Mouse (Mus musculus): ENCODE data around the gene Ccsap. TPM values are rescaled to one million over a fixed set of nuclear protein-coding genes. Genes with fewer than 3 reads are reported as not detected.
"Not testable (repeated sequence)": the region's sequence is repeated elsewhere in the genome, so short reads cannot be mapped to it uniquely, and the experiment has no call there.

Gene Ccsap
- polyA plus RNA-seq, 1 experiment: 0.99 TPM

DNA sequence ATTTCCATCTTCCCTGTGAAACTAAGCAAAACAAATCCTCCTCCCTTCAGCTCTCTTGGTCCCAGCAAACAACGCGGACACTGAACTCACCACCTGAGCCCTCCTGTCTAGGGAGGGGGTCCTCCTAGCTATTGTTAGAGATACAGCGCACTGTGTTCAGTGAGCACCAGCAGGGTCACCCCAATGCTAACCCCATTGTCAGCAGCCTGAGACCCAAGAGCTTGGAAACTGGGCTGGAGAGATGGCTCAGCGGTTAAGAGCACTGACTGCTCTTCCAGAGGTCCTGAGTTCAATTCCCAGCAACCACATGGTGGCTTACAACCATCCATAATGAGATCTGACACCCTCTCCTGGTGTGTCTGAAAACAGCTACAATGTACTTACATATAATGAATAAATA, 50.7 kb downstream of the Ccsap start:
- 92% methylated on average over 4 of the region's 4 CpGs for WGBS
- not testable (repeated sequence) for DNase-seq (ENCODE audit: low read depth, low spot score)

DNA sequence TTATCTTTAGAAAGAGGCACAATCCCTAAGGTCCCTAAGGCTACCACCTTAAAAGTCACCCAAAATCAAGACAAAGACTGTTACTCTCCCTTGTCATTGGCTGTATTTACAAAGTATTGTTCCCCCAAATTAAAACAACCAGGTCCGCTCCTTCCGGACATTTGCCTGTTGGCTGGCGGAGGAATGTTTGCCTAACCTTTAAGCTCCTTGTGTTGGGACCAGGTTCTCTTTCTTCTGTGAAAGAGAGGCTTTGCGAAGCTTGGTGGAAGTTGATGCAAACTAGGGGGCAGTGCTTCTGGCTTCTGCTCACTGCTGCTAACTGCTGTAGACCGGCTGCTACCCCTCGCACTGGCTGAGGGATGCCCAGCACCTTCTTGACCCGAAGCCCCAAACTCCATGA, 51.3 kb downstream of the Ccsap start:
- whole genome bisulfite sequencing: 80% methylated on average over 7 of the region's 7 CpGs
- no peak for DNase-seq (ENCODE audit: low read depth, low spot score)

DNA sequence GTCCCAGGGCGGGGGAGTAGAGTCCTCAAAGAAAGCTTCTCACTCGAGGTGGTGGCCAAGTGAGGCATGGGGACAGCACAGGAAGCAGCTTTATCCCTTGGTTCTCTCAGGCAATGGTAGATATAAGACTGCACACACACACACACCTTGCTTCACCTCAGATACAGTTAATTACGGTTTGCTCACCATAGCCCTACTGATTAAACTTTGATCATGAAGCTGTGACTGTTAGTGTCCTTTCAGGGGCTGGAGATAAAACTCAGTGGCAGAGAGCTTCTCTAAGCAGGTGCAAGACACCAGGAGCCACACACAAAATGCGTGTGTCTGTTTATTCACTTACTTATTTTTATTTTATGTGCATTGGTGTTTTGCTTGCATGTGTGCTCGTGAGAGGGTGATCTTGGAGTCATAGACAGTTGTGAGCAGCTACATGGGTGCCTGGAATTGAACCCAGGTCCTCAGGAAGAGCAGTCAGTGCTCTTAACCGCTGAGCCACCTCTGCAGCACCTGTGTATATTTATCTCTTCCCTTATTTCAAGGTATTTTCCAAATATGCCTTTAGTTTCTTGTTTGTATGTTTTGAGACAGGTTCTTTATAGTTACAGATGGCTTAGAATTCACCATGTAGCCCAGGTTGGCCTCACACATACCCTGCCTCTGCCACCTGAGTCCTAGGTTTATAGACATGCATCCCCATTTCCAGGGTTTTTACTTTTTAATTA, 52.0 kb downstream of the Ccsap start:
- no peak for DNase-seq (ENCODE audit: low read depth, low spot score)
- 48% methylated on average over 6 of the region's 6 CpGs for WGBS

DNA sequence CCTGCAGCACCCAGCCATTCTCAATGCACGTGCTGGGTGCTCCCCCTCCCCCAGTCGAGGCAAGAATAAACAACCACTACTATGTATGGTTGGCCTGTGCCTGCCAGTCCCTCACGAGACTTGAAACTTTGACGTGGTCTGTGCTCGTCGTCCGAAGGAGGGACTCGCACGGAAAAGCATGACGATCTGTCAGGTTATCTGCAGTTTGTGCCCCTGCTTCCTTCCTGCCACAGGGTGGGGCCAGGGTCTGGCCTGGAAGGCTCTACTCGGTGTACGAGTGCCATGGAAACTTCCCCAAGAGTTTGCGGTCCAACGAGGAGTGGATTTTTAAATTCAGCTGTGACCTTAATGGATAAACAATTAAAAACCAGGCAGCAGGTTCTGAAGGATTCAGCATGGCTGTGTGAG, 53.0 kb downstream of the Ccsap start:
- 1% methylated on average over 14 of the region's 14 CpGs for WGBS
- no peak for DNase-seq (ENCODE audit: low read depth, low spot score)

DNA sequence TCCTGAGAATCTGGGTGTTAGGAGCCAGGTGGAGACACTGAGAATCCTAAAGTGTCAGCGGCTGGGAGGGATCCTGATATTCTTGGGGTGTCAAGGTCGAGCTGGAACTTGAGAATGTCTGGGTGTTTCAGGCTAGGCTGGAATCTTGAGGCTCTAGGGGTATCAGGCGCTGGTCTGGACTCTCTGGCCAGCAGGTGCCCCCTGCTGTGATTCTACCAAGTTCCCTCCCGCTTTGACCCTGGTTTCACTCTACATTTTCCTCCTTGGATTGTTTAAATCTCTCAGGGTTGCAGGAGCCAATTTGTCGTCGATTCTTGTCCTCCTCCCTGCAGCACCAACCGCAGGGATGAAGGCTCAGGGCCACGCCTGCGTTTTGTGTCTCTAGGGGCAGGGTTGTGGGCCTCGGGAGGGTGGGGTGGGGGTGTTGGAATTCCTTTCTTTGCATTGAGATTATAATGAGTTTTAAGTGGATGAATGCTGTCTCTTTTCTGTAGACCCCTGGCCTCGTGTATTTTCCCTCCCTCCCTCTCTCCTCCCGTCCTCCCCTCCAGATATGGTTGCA, 53.6 kb downstream of the Ccsap start:
- WGBS: 2% methylated on average over 12 of the region's 12 CpGs
- DNase-seq (ENCODE audit: low read depth, low spot score): no peak

DNA sequence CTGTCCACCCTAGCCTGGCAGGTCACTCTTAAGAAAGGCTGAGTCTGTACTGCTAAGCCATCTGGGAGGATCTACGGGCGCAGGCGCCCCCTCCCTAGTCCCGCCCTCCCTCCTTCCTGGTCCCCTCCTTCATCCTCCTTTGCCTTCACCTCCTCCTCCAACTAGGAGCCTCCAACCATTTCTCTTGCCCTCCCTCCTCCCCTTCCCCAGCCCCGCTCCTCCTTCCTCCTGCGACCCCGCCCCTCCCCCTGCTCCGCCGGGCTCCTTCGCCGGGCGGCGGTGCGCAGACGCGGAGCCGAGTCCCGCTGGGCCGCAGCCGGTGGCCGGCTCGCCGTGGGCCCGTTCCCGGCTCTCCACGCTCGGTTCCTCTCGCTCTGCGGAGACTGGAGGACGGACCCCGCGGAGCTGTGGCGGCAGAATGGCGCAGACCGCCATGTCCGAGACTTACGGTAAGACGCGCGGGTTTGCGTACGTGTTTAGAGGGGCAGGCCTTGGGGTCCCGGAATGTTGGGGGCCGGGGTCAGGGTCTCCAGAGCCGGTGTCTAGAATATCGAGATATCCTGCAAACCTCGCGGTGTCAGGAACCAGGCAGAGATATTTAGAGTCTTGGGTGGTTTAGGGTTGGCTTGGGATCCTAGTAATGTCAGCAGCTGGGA, 54.2 kb downstream of the Ccsap start, which contains the start of gene Rab4a:
Gene Rab4a (plus strand): TSS at position 268 of the 656 bp plus-strand sequence.
- under 1% methylated on average over 48 of the region's 48 CpGs for WGBS
- DNase-seq (ENCODE audit: low read depth, low spot score): no peak

DNA sequence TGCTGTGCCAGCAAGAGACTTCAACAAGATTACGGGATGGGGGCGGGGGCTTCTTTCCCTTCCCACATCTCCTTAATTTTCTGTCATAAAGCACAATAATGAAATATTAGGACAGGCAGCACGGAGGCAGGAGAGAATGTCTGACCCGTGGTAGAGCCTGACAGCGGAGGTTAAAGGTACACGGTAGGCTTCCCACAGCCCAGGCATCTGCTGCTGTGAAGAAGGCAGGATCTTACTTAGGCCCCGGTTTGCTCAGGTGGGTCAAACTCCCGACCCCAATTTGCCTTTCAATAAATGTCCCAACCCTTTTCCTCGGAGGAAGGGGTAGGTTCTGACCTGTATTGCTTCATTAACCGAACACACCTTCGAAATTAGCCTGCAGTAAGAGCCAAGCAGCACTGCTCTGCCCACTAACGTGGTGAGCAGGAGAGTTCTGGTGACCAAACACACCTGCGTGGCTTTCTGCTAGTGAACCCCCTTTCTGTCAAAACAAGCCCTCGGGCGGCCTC, 54.7 kb downstream of the Ccsap start:
- 22% methylated on average over 15 of the region's 15 CpGs for WGBS
- DNase-seq (ENCODE audit: low read depth, low spot score): no peak

DNA sequence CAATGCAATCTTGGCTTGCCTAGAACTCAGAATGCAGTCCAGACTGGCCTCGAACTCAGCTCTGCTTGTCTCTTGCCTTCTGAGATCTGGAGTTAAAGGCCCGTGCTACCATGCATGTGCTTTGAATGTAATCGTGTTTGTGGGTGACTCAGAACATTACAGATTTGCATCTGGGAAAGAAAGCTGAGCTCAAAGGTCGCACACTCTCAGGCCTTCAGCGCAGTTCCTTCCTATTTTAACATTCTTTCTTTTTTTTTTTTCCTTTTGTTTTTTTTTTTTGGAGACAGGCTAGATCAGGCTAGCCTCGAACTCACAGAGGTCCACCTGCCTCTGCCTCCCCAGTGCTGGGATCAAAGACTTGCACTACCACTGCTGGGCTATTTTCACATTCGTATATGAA, 55.4 kb downstream of the Ccsap start:
- WGBS: 72% methylated on average over 7 of the region's 7 CpGs
- DNase-seq (ENCODE audit: low read depth, low spot score): no peak

DNA sequence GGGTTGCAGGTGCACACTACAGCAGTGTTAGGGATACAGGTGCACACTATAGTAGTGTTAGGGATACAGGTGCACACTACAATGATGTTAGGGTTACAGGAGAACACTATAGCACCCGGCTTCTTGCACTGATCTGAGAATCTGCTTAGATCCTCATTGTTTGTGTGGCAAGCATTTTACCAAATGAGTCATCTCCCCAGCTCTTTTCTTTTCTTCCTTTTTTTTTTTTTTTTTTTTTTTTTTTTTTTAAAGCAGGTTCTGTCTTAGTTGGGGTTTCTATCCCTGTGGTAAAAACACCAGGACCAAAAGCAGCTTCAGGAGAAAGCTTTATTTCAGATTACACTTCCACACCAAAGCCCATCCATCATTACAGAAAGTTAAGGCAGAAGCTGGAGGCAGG, 56.4 kb downstream of the Ccsap start:
- DNase-seq (ENCODE audit: low read depth, low spot score): no peak
- WGBS: 55% methylated on average over 1 of the region's 1 CpGs

DNA sequence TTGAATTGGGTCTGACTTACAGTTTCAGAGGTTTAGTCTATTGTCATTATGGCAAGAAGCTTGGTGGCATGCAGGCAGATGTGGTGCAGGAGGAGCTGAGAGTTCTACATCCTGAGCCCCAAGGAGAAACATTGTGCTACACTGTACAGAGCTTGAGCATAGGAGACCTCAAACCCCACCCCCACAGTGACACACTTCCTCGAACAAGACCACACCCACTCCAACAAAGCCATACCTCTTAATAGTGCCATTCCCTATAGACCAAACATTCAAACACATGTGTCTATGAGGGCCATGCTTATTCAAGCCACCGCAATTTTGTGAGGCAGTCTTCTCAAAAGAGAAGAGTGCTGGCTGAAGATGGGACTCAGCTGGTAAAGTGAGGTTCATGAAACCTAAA, 58.5 kb downstream of the Ccsap start:
- no peak for DNase-seq (ENCODE audit: low read depth, low spot score)
- WGBS: 63% methylated on average over 2 of the region's 2 CpGs

DNA sequence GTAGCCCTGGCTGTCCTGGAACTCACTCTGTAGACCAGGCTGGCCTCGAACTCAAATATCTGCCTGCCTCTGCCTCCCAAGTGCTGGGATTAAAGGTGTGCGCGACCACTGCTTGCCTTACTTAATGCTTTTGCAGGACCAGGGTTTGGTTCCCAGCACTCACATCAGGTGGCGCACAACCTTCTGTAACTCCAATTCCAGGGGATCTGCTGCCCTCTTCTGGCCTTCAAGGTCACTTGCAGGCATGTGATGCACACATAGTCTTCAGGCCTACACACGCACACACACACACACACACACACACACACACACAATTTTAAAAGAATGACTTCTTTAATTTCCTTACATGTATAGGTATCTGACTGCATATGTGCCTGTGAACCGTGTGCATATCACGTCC, 59.1 kb downstream of the Ccsap start:
- 94% methylated on average over 7 of the region's 7 CpGs for WGBS
- DNase-seq (ENCODE audit: low read depth, low spot score): no peak

DNA sequence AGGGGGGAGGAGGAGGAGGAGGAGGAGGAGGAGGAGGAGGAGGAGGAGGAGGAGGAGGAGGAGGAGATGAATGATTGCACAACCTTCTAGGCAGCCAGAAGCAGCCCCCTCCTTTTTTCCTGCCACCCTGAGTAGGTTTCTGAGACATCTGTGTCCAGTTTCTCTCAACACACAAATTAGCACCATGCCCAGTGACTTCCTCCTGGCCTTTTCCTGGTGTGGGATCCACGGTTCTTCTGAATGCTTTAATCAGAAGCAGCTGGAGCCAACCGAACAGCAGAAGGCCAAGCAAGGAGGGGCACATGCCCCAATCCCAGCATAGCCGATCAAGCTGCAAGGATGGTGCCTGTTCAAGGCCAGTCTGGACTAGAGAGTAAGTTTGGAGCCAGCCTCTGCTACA, 60.1 kb downstream of the Ccsap start:
- 31% methylated on average over 3 of the region's 3 CpGs for WGBS

DNA sequence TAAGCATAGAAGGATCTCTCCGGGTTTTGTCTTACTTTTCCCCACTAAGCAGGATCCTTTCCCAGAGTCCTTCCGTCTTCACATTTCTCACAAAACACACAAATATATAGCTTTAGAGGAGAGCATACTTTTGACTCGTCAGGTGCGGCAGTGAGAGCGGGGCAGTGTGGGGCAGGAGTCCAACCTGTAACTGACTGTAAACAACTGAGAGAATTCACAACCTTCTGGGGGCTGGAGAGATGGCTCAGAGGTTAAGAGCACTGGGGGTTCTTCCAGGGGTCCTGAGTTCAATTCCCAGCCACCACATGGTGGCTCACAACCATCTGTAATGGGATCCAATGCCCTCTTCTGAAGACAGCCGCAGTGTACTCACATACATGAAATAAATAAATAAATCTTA, 60.6 kb downstream of the Ccsap start:
- DNase-seq (ENCODE audit: low read depth, low spot score): no peak
- WGBS: 34% methylated on average over 6 of the region's 6 CpGs

More for the DNA sequence above, 60.1 kb downstream of the Ccsap start:
- no peak for DNase-seq (ENCODE audit: low read depth, low spot score)

DNA sequence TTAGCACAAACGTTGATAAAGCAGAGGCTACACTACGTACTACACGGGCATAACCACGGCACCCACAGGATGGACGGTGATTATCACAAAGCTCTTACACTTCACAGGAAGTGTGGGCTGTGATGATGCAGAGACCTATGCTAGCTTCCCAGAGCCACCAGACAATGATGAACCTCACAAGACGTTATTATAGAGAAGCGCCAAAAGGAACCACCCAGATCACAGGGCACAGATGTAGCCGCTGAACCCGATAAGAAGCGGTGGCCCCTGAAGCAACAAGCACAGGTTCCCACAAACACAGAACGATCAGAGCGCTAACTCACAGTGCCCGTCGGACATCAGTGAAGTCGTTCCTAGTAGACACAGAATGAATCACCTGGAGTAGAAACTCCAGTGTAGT, 62.1 kb downstream of the Ccsap start:
- 88% methylated on average over 15 of the region's 15 CpGs for WGBS
- DNase-seq (ENCODE audit: low read depth, low spot score): no peak

DNA sequence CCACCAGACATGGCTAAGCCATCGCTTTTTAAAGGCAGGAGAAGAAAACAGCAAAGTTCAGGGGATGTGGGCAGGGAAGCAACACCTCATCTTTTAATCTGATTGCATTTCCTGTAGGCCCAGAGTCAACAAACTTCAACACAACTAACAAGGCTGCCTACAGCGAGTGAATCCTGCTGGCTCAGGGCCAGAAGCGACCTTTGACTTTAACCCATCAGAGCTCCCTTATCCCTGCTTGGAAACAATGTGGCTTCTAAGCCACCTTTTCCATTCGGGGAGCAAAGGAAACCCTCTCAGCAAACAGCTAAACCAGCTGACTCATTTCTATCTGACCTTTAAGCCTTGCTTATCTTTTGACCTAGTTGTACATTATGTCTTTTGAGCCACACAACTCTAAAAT, 63.3 kb downstream of the Ccsap start:
- WGBS: 21% methylated on average over 4 of the region's 4 CpGs
- no peak for DNase-seq (ENCODE audit: low read depth, low spot score)

DNA sequence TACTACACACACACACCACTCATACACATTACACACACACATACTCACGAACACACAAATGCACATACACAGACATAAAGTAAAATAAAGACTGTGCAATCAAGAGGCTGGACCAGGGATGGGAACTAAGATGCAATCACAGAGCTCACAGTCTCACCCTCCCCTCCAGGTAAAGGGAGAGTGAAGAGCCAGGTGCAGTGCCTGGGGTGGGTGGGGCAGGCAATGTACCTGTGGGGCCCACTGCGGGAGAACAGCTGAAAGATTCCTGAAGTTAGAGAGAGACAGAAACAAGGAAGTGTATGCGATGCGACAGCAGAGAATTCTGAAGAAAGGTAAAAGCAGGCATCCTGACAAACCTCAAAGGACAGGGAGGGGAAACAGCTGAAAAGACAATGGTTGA, 65.2 kb downstream of the Ccsap start:
- 26% methylated on average over 4 of the region's 4 CpGs for WGBS
- DNase-seq (ENCODE audit: low read depth, low spot score): no peak

DNA sequence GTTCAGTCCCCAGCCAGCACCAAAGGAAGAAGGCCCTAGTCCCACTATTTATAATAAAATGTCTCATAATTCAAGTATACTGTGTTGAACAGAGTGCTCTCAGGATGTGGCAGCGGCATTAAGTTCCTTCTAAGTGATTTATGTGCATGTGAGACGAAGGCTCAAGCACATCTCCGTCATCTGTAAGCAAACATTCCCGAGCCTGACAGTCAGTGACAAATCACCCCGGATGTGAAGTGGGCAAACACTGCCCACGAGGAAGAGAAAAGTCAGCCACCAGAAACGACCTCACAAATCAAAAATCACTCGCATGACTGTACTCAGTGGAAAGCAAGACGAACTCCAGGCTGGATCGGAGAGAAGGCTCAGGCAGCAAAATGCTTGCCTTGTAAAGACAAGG, 66.1 kb downstream of the Ccsap start:
- WGBS: 33% methylated on average over 10 of the region's 10 CpGs
- DNase-seq (ENCODE audit: low read depth, low spot score): no peak

DNA sequence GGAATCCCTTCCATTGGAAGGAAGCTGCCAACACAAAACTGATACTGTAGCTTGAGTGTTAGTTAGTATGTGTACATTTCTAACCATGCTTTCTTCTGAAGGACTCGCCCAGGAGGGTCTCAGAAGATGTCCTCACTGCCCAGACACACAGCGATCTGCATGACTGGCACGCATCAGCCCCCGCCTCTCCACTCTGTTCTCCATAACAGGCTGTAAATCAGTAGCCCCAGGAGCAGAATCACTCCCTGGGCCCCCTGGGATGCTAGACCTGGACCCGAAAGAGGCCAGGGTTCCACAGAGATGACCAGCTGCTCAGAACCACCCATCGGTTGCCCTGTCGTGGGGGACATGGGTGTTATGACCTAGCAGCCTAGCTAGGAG, 68.2 kb downstream of the Ccsap start:
- WGBS: 91% methylated on average over 7 of the region's 7 CpGs
- no peak for DNase-seq (ENCODE audit: low read depth, low spot score)

DNA sequence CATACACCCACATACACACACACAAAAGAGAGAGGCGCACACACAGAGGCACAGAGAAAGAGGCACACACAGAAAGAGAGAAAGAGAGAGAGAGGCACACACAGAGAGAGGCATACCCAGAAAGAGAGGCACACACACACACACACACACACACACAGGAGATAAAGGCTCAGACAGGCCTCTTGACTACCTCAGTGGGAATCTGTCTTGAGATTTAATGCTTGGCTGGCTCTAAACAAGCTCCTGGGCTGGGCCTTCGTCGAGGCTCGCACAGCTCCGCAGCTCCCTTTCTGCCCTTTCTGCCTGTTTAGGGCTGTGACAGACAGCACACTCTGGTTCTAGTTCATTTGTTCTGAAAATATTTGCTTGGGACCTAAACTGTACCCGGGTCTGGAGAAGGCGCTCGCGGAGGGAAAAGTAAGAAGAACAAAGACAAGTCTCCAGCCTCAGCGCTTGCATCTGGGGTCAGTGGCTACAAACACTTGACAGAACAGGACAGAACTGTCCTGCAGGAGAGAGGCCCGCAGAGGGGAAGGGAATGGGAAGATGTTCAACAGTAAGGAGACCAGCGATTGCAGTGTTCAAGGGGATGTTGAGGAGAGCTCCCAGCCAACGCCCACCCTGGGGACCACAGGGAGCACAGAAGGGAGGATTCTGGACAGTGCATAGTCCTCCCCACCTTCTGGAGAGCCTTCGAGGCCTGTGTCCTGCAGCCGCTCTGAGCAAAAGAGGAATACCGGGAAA, 68.7 kb downstream of the Ccsap start:
- DNase-seq (ENCODE audit: low read depth, low spot score): no peak
- WGBS: 85% methylated on average over 16 of the region's 16 CpGs
